Mouse (Mus musculus) MEL (cell line): ENCODE results near the gene Slc35g1.

Experiments
- CTCF ChIP-seq, 3 experiments: IDR thresholded peaks in 2 of 3; conservative IDR thresholded peaks in 1 of 3; 2 replicates each; pipeline ENCODE4 v1.5.1; 2011 to 2012; ENCODE audit warnings: low read length in 3 of 3, low read depth in 2 of 3, mild to moderate bottlenecking in 2 of 3, improper control_type of control experiment in 1 of 3, inconsistent platforms in 1 of 3, mixed read lengths in 1 of 3, moderate library complexity in 1 of 3; ENCODE audit not compliant: control insufficient read depth in 1 of 3, insufficient read depth in 1 of 3, poor library complexity in 1 of 3, severe bottlenecking in 1 of 3
- E2F4 ChIP-seq: IDR thresholded peaks from 2 replicates; pipeline ENCODE4 v1.6.1; 2011; ENCODE audit warnings: low read depth, low read length, improper control_type of control experiment, borderline replicate concordance
- ELF1 ChIP-seq: IDR thresholded peaks from 2 replicates; pipeline ENCODE4 v1.6.1; 2014; ENCODE audit warnings: low read depth, mild to moderate bottlenecking, inconsistent platforms, low read length, improper control_type of control experiment, moderate library complexity
- GABPA ChIP-seq: IDR thresholded peaks from 2 replicates; pipeline ENCODE4 v1.6.1; 2012; ENCODE audit warnings: low read depth, mild to moderate bottlenecking, inconsistent platforms, low read length, improper control_type of control experiment, moderate library complexity
- HCFC1 ChIP-seq: IDR thresholded peaks from 2 replicates; pipeline ENCODE4 v1.6.1; 2012; ENCODE audit warnings: low read depth, mild to moderate bottlenecking, inconsistent platforms, low read length, improper control_type of control experiment, moderate library complexity
- MAFK ChIP-seq: IDR thresholded peaks from 2 replicates; pipeline ENCODE4 v1.6.1; 2011; ENCODE audit warnings: low read depth, mild to moderate bottlenecking, low read length, improper control_type of control experiment, borderline replicate concordance
- POLR2A ChIP-seq, 2 experiments: IDR thresholded peaks; 2 replicates each; pipeline ENCODE4 v1.6.1; 2011 to 2012; ENCODE audit warnings: low read length in 2 of 2, mild to moderate bottlenecking in 2 of 2, control low read depth in 1 of 2, improper control_type of control experiment in 1 of 2, low read depth in 1 of 2, moderate library complexity in 1 of 2; ENCODE audit not compliant: control insufficient read depth in 1 of 2, insufficient read depth in 1 of 2, poor library complexity in 1 of 2
- SIN3A ChIP-seq: IDR thresholded peaks from 2 replicates; pipeline ENCODE4 v1.6.1; 2012; ENCODE audit warnings: low read length, improper control_type of control experiment, inconsistent platforms
- ZKSCAN1 ChIP-seq: IDR thresholded peaks from 2 replicates; pipeline ENCODE4 v1.6.1; 2012; ENCODE audit warnings: low read depth, mild to moderate bottlenecking, inconsistent platforms, low read length, improper control_type of control experiment, moderate library complexity

- TF ChIP-seq CTCF (IDR thresholded peaks at IDR 0.05 in 2 of 3, conservative IDR thresholded peaks at IDR 0.05 in 1 of 3; ENCODE audit: control insufficient read depth in 1 of 3, insufficient read depth in 1 of 3, low read depth in 2 of 3, low read length in 3 of 3, poor library complexity in 1 of 3, severe bottlenecking in 1 of 3) (no peak), POLR2A (IDR thresholded peaks at IDR 0.05; ENCODE audit: control insufficient read depth in 1 of 2, insufficient read depth in 1 of 2, low read depth in 1 of 2, low read length in 2 of 2, poor library complexity in 1 of 2) (no peak), GABPA (no peak), MAFK (no peak), ELF1 (no peak), HCFC1 (no peak), SIN3A (no peak), ZKSCAN1 (no peak), E2F4 (no peak)
Measured at GRCm38 (mm10) chr19:38397004-38397403, 1.2 kb downstream of the Slc35g1 start.
